Mouse (Mus musculus) kidney, adult 2 months (tissue): ENCODE results near the gene 2900092C05Rik.

ENCODE experiments used
- CTCF ChIP-seq: fragments of 200-500 bp; conservative IDR thresholded peaks from 2 replicates; pipeline ENCODE4 v1.5.1; 2011; ENCODE audit warnings: low read depth, mild to moderate bottlenecking, control low read depth, low read length, moderate library complexity, mixed read lengths; ENCODE audit not compliant: insufficient read depth, insufficient read length
- POLR2A ChIP-seq: fragments of 200-500 bp; IDR thresholded peaks from one replicate; pipeline ENCODE4 v1.6.1; 2011; ENCODE audit warnings: low read depth, low read length, control low read depth

- no peak for TF ChIP-seq POLR2A
- no peak for TF ChIP-seq CTCF
Measured at GRCm38 (mm10) chr7:12483771-12484170, 28.5 kb upstream of the 2900092C05Rik start.
